Mouse (Mus musculus) urinary bladder, postnatal 25 days (tissue): ENCODE measurements around the gene Stam.
"Not testable (repeated sequence)": the region's sequence is repeated elsewhere in the genome, so short reads cannot be mapped to it uniquely, and the experiment has no call there.

Experiments
- DNase-seq: peaks from one replicate; pipeline ENCODE4 v3.0.0; 2022; ENCODE audit warnings: low spot score

Gene Stam

DNA sequence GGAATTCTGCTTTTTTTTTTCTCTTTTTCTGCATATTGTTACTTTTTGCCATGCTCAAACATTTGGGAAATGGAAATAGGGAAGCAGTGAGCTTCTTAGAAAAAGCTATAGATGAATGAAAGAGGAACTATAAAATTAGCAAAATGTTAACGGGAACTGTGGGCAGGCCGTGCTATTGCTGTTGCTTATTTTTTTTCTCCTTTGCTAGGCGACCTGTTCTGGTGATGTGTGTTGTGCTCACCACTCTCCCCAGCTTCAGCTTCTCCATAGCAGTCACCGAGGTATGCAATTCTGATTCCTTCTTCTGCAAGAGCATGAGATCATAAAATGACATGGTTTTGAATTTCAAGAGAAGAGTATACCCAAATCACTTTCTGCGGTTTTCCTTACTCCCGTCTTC is 118.1 kb downstream of the Stam start:
- DNase-seq = no peak

GRCm38 (mm10) chr2:14198325-14198903 is 124.5 kb downstream of the Stam start:
- not testable (repeated sequence) for DNase-seq
